Mouse (Mus musculus) ovary, postnatal 36 days (tissue): ENCODE results near the gene Olfr1381.
"Not testable (repeated sequence)": the region's sequence is repeated elsewhere in the genome, so short reads cannot be mapped to it uniquely, and the experiment has no call there.

Experiments used
- DNase-seq: peaks from one replicate; pipeline ENCODE4 v3.0.0; 2022; ENCODE audit warnings: low spot score, mixed read lengths

Gene Olfr1381

DNA sequence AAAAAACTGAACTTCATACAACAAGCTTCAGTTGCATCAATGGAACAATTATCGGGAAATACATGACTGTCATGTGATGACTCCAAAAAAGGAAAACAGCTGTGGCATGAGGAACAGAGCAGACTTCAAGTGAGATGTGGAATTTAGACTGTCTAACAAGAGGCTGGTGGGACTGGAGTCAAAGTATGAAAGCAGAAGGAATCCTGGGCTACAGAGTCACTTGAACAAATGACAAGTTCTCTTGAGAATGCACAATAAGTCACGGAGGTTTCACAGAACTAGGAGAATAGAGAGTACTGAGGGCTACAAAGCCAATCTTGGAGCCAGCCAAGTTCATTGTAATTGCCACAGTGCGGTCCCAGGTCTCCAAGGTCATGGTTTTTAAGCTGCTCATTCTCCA is at the start of gene Olfr1381:
Olfr1381 (plus strand) TSS at position 301 of the 400 bp plus-strand sequence.
- not testable (repeated sequence) for DNase-seq

DNA sequence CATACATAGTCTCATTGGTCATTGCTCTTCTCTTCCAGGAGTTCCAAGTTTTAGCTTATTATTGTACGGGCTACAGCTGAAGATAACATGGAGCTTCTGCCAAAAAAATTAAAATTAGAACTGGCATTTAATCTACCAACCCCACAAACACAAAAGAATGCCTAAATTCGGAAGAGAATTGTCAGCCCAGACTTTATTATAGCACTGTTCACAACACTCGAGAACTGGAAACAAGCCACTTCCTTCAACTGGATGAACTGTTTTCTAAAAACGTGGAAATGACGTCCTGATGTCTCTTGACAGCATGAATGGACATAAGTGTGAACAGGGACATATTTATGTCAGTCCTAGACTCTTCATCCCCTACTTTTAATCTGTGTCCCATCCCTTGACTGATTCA is 25.2 kb upstream of the Olfr1381 start:
- no peak for DNase-seq

DNA sequence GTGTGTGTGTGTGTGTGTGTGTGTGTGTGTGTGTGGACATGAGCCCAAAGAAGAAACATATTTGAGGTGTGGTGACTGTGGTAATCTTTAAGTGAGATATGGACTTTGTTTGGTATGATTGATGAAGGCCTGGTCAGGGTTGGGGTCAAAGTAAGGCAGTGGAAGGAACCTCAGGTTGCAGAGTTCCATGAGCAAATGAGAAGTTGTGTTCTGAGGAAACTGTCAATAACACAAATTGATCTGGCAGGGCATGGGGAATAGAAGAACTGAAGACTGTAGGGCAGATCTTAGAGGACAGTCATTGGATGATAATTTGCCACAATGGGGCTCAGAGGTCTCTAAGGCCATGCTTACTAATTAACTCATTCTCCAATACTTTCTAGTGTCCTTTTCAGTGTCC is 23.9 kb upstream of the Olfr1381 start, which contains the start of gene Olfr1383:
Olfr1383 (plus strand) TSS at position 301 of the 400 bp plus-strand sequence.
- DNase-seq: no peak

DNA sequence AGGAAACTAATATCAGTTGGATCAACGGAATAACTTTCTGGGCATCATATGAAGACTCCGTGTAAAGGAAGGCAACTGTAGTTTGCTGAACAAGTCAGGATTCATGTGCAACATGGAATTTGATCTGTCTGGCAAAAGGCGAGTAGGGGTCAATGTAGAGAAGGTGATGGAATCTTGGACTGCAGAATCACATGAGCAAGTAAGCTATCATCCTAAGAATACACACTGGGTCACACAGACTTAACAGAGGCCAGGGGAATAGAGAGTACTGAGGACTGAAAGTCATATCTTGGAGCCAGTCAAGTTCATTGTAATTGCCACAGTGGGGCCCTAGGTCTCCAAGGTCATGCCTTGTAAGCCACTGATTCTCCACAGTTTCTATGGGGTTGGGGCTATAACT is 15.3 kb upstream of the Olfr1381 start, which contains the start of gene Olfr1382:
Olfr1382 (plus strand) TSS at position 301 of the 400 bp plus-strand sequence.
- no peak for DNase-seq

DNA sequence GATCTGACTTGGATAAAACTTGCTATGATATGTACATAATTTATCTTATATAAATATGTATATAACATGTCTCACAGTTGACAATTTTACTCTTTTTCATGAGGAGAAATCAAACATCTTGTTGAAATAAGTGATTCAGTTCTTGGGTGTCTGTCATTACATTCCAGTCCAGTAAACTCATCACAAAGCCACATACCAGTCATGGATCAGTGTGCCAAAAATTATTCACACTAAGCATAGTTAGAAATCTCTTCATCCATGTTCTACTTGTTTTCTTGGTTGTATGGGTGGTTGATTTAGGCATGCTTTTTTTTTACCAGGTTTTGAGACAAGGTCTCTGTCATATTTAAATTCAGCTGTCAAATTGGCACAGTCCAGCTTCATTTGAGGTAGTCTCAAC is 10.5 kb upstream of the Olfr1381 start:
- no peak for DNase-seq

DNA sequence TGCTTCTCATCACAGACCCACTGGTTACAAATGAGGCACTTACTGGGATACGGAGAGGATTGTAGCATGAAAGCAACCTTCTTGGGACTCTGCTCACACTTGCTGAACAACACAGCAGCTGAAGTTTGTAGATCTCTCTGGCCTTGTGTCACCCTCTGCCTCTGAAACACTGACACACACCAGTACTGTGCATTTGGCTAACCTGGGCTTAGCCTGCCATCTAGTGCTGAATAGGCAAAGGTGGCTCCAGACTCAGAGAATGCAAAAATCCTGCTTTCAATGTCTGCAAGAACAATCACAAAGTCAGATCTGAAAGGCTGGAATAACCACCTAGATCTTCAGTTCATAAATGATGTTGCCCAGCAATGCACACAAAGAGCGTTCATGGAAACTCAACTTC is 6.6 kb upstream of the Olfr1381 start:
- DNase-seq: not testable (repeated sequence)

DNA sequence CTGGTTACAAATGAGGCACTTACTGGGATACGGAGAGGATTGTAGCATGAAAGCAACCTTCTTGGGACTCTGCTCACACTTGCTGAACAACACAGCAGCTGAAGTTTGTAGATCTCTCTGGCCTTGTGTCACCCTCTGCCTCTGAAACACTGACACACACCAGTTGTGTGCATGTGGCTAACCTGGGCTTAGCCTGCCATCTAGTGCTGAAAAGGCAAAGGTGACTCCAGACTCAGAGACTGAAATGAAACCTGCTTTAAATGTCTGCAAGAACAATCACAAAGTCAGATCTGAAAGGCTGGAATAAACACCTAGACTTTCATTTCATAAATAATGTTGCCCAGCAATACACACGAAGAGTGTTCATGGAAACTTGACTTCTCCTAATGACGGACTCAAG is 10.8 kb downstream of the Olfr1381 start:
- not testable (repeated sequence) for DNase-seq

DNA sequence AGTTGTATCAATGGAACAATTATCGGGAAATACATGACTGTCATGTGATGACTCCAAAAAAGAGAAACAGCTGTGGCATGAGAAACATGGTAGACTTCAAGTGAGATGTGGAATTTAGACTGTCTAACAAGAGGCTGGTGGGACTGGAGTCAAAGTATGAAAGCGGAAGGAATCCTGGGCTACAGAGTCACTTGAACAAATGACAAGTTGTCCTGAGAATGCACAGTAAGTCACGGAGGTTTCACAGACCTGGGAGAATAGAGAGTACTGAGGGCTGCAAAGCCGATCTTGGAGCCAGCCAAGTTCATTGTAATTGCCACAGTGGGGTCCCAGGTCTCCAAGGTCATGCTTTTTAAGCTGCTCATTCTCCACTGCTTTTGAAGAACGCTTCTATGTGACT is 13.3 kb downstream of the Olfr1381 start, which contains the start of gene Olfr1380:
Olfr1380 (plus strand) TSS at position 301 of the 400 bp plus-strand sequence.
- not testable (repeated sequence) for DNase-seq

DNA sequence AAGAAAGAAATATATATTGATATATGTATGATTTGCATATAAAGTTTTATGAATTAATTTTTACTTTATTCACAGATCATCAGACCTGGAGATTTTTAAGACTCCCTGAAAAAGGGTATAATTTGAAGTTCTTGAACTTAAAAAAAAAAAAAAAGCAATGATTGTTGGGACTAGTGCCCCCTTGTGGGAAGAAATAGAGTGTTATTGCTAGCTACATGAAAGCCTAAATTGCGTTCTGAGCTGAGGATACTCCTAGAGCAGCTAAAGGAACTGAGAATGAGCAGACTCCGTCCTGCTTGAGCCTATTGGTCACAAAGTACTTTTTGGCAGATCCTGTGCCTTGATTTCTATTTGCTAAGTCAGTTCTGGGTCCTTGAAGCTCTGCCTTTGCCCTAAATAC is 31.8 kb downstream of the Olfr1381 start:
- not testable (repeated sequence) for DNase-seq

DNA sequence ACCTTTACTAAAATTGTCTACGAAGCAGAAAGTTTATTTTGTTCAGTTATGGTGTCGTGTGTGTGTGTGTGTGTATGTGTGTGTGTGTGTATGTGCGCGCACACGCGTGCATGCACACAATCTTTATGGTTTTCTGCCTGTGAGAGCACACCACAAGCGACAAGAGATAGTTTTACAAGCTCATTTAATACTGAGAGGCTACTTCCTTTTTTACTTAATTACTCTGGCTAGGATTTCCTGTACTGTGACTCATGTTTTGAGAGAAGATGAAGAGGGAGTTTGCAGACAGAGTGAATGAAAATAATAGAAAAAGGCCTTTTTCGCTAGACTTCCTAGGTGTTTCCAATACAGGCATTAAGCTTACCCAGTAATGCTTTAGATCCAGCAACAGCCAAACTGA is 37.2 kb downstream of the Olfr1381 start:
- DNase-seq: not testable (repeated sequence)

DNA sequence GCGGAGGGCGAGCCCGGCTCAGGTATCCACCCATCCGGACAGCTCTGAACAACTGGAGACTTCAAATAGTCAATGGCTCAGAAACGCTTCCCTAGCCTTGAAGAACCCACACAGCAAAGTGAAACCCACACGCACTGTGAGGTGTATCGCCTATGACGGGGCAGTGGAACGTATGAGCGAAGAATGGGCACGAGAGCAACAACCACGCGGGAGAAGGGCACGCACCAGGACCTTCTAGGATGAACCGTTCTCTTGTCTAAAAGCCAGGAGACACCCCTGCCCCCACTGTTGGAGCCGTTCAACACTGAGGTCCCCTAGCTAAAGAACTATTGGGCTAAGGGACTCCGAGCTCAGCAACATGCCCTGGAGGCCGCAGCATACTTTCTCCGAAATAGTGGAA is 47.0 kb downstream of the Olfr1381 start:
- no peak for DNase-seq

DNA sequence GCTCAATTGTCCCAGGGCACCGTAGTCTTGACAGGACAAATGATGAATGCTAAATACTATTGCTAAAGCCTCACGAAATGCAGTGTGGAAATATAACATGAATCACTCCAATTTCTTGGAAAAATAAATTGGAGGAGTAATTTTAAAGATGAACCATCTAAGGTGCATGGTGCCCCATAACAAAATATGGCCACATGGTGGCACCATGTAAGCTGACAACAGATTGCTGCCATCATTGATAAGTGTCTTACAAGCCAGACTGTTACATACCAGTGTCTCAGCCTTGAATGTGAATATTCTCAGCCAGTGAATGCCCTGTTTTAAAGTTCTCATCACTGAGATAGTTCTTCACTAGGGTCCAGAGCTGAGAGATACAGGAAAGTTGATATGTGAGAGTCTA is 53.9 kb downstream of the Olfr1381 start:
- DNase-seq: not testable (repeated sequence)
